ENCODE assay signal across 25 mouse cellular contexts in genomic region chr5:64403982-64404345, GRCm38 (mm10).
DNase-seq lines count a peak whose midpoint lies in the region; ATAC-seq and TF ChIP-seq lines count a peak whose summit lies in the region.
"Had no signal": no experiment of that assay in that cellular context is flagged by ENCODE, and none has a peak within 500 bp of the region (broad histone marks: within the 10 kb centered on the region; RNA-seq: fewer than 3 reads in every experiment).

No protein-coding gene starts in this region.

- H3K27me3 ChIP-seq in lung, embryonic 14.5 days (ENCODE audit: insufficient read depth, low read length): no peaks in the 10 kb centered on the region
- no peaks in the 10 kb centered on the region for H3K27me3 ChIP-seq in small intestine, adult 2 months (ENCODE audit: control insufficient read depth, insufficient read depth, low read length)
- H3K27me3 ChIP-seq in midbrain, postnatal 0 days (ENCODE audit: insufficient read depth, low read length): no peaks in the 10 kb centered on the region
- no peaks in the 10 kb centered on the region for H3K27me3 ChIP-seq in neural tube, embryonic 15.5 days (replicated peaks)
- H3K27me3 ChIP-seq: heart, embryonic 12.5 days; heart, embryonic 15.5 days; hindbrain, embryonic 13.5 days; Patski had no signal

- 62% methylated on average over 7 of the region's 7 CpGs for WGBS in lung, embryonic 14.5 days
- WGBS in small intestine, adult 2 months: 35% methylated on average over 7 of the region's 7 CpGs
- 91% methylated on average over 7 of the region's 7 CpGs for WGBS in midbrain, postnatal 0 days
- 91% methylated on average over 7 of the region's 7 CpGs for WGBS in neural tube, embryonic 15.5 days

- peaks cover 6% of the 10 kb centered on the region; the same call in 1 of the 2 replicates for H3K4me1 ChIP-seq in lung, embryonic 14.5 days (ENCODE audit: insufficient read depth)
- H3K4me1 ChIP-seq in small intestine, adult 2 months (ENCODE audit: control insufficient read depth, insufficient read depth, insufficient read length, low read length): peaks cover 14% of the 10 kb centered on the region; the same call in 1 of the 2 replicates
- no peaks in the 10 kb centered on the region for H3K4me1 ChIP-seq in midbrain, postnatal 0 days (ENCODE audit: insufficient read depth, low read length)
- H3K4me1 ChIP-seq in neural tube, embryonic 15.5 days: no peaks in the 10 kb centered on the region
- H3K4me1 ChIP-seq: heart, embryonic 12.5 days; heart, embryonic 15.5 days; hindbrain, embryonic 10.5 days; hindbrain, embryonic 13.5 days had no signal

- H3K4me2 ChIP-seq in lung, embryonic 14.5 days: no peak overlapping the region
- H3K4me2 ChIP-seq in midbrain, postnatal 0 days (ENCODE audit: low read depth, low read length, poor library complexity, severe bottlenecking): no peak overlapping the region
- no peak overlapping the region for H3K4me2 ChIP-seq in neural tube, embryonic 15.5 days
- H3K4me2 ChIP-seq: heart, embryonic 12.5 days; heart, embryonic 15.5 days; hindbrain, embryonic 13.5 days had no signal

- no peak for TF ChIP-seq CTCF in lung, embryonic 14.5 days (IDR thresholded peaks at IDR 0.05; ENCODE audit: low read depth)
- no peak for TF ChIP-seq CTCF in small intestine, adult 2 months (IDR thresholded peaks at IDR 0.05; ENCODE audit: extremely low read depth, insufficient read length, insufficient replicate concordance, low read depth, low read length)
- no peak for TF ChIP-seq CTCF in midbrain, postnatal 0 days (IDR thresholded peaks at IDR 0.05)

- no peak overlapping the region for H3K9ac ChIP-seq in lung, embryonic 14.5 days
- no peak overlapping the region for H3K9ac ChIP-seq in midbrain, postnatal 0 days (replicated peaks; ENCODE audit: low read length, poor library complexity, severe bottlenecking)
- no peak overlapping the region for H3K9ac ChIP-seq in neural tube, embryonic 15.5 days (replicated peaks)
- H3K9ac ChIP-seq: forebrain, postnatal 0 days; heart, embryonic 12.5 days; heart, embryonic 15.5 days; hindbrain, embryonic 13.5 days had no signal

- no peak overlapping the region for H3K4me3 ChIP-seq in lung, embryonic 14.5 days (ENCODE audit: low read depth, low read length)
- H3K4me3 ChIP-seq in small intestine, adult 2 months (ENCODE audit: low read depth, low read length): no peak overlapping the region
- H3K4me3 ChIP-seq in midbrain, postnatal 0 days (ENCODE audit: low read depth, low read length): no peak overlapping the region
- H3K4me3 ChIP-seq in neural tube, embryonic 15.5 days (replicated peaks): no peak overlapping the region
- H3K4me3 ChIP-seq: gastrocnemius, adult 2 months; heart, adult 2 months; heart, embryonic 12.5 days; heart, embryonic 15.5 days; hindbrain, embryonic 10.5 days; hindbrain, embryonic 13.5 days had no signal

- H3K9me3 ChIP-seq in lung, embryonic 14.5 days (ENCODE audit: low read depth, low read length): no peaks in the 10 kb centered on the region; the same call in 1 of the 2 replicates
- no peaks in the 10 kb centered on the region for H3K9me3 ChIP-seq in midbrain, postnatal 0 days (ENCODE audit: low read length)
- H3K9me3 ChIP-seq in neural tube, embryonic 15.5 days (replicated peaks): no peaks in the 10 kb centered on the region
- H3K9me3 ChIP-seq: heart, embryonic 12.5 days; heart, embryonic 15.5 days; hindbrain, embryonic 10.5 days had no signal

- H3K36me3 ChIP-seq in lung, embryonic 14.5 days (ENCODE audit: insufficient read depth): no peaks in the 10 kb centered on the region
- H3K36me3 ChIP-seq in small intestine, adult 2 months (ENCODE audit: control insufficient read depth, insufficient read depth, low read length): no peaks in the 10 kb centered on the region
- H3K36me3 ChIP-seq in midbrain, postnatal 0 days (ENCODE audit: insufficient read depth, low read length): no peaks in the 10 kb centered on the region
- H3K36me3 ChIP-seq in neural tube, embryonic 15.5 days: no peaks in the 10 kb centered on the region
- H3K36me3 ChIP-seq: heart, embryonic 12.5 days; heart, embryonic 15.5 days; hindbrain, embryonic 10.5 days; hindbrain, embryonic 13.5 days had no signal

- no peak overlapping the region for H3K27ac ChIP-seq in lung, embryonic 14.5 days (ENCODE audit: low read depth)
- H3K27ac ChIP-seq in small intestine, adult 2 months (ENCODE audit: insufficient read depth, low read depth, low read length): peak overlapping the region; percentile 39; the same call in 1 of the 2 replicates
- H3K27ac ChIP-seq in midbrain, postnatal 0 days (ENCODE audit: low read depth, low read length): no peak overlapping the region
- no peak overlapping the region for H3K27ac ChIP-seq in neural tube, embryonic 15.5 days (replicated peaks)
- H3K27ac ChIP-seq: gastrocnemius, adult 2 months; heart, adult 2 months; heart, embryonic 15.5 days; hindbrain, embryonic 10.5 days; hindbrain, embryonic 13.5 days; hindbrain, postnatal 0 days had no signal

- no peak for ATAC-seq in lung, embryonic 14.5 days (ENCODE audit: insufficient read depth)
- no peak for ATAC-seq in midbrain, postnatal 0 days (ENCODE audit: low FRiP score)
- no peak for ATAC-seq in neural tube, embryonic 15.5 days (ENCODE audit: low FRiP score)
- ATAC-seq: forebrain, embryonic 14.5 days; forebrain, postnatal 0 days; hindbrain, postnatal 0 days; Patski had no signal

- peak; percentile 56 for DNase-seq in heart, adult 11 months
- no peak for DNase-seq in heart, adult 18-20 months
- peak; percentile 11 for DNase-seq in lung, embryonic 14.5 days
- DNase-seq in lung, postnatal 36 days: no peak
- DNase-seq in midbrain, postnatal 0 days (ENCODE audit: low spot score): no peak
- DNase-seq: adrenal gland, postnatal 10 days; adrenal gland, postnatal 36 days; cerebellum, adult 18-20 months; cerebellum, adult 9-10 months; cerebellum, postnatal 14 days; forebrain, postnatal 0 days; gastrocnemius, adult 2 months; gastrocnemius, postnatal 14 days; heart, adult 2 months; heart, postnatal 10 days; heart, postnatal 36 days had no signal

- TF ChIP-seq POLR2A in small intestine, adult 2 months (IDR thresholded peaks at IDR 0.05; ENCODE audit: low read depth, low read length): no peak

Comparison
In these comparisons a context has a peak if more than half of its experiments do, and no peak if none do; other contexts are left out.
1. DNase-seq: peak in heart, adult 11 months (single experiment) and lung, embryonic 14.5 days (single experiment); none in heart, adult 18-20 months (0 of 2), lung, postnatal 36 days (single experiment) and midbrain, postnatal 0 days (single experiment).